Mouse (Mus musculus) forelimb bud, embryonic 11.5 days (tissue): ENCODE data around the gene Tgoln1.

ENCODE experiments used
- DNase-seq: peaks from one replicate; pipeline ENCODE4 v3.0.0-alpha.2; 2012; ENCODE audit warnings: low read depth, low spot score

Gene Tgoln1

GRCm38 (mm10) chr6:72593914-72594313, 22.9 kb downstream of the Tgoln1 start:
- no peak for DNase-seq

GRCm38 (mm10) chr6:72593011-72593803, 23.6 kb downstream of the Tgoln1 start:
- DNase-seq, result no peak

- DNase-seq, result no peak
Observed at GRCm38 (mm10) chr6:72590111-72590510, 26.7 kb downstream of the Tgoln1 start.

GRCm38 (mm10) chr6:72588307-72588706, 28.5 kb downstream of the Tgoln1 start:
- DNase-seq, result no peak

GRCm38 (mm10) chr6:72586701-72587100, 30.1 kb downstream of the Tgoln1 start:
- no peak for DNase-seq

- DNase-seq, result no peak
Observed at GRCm38 (mm10) chr6:72584154-72584553, 32.6 kb downstream of the Tgoln1 start.

GRCm38 (mm10) chr6:72583211-72583839, 33.5 kb downstream of the Tgoln1 start:
- no peak for DNase-seq

- no peak for DNase-seq
Observed at GRCm38 (mm10) chr6:72581625-72582382, 35.0 kb downstream of the Tgoln1 start.

GRCm38 (mm10) chr6:72576041-72576440, 40.8 kb downstream of the Tgoln1 start:
- no peak for DNase-seq

GRCm38 (mm10) chr6:72571826-72572225, 45.0 kb downstream of the Tgoln1 start:
- DNase-seq, result no peak

GRCm38 (mm10) chr6:72570644-72571397, 46.0 kb downstream of the Tgoln1 start:
- no peak for DNase-seq

- DNase-seq, result no peak
Observed at GRCm38 (mm10) chr6:72568736-72569135, 48.1 kb downstream of the Tgoln1 start.

GRCm38 (mm10) chr6:72567508-72567907, 49.3 kb downstream of the Tgoln1 start:
- no peak for DNase-seq

- DNase-seq, result peak; percentile 83
Observed at GRCm38 (mm10) chr6:72566044-72566443, 50.8 kb downstream of the Tgoln1 start.

- no peak for DNase-seq
Observed at GRCm38 (mm10) chr6:72565506-72565905, 51.3 kb downstream of the Tgoln1 start.

- no peak for DNase-seq
Observed at GRCm38 (mm10) chr6:72562894-72563293, 53.9 kb downstream of the Tgoln1 start.

GRCm38 (mm10) chr6:72562486-72562885, 54.3 kb downstream of the Tgoln1 start:
- DNase-seq, result no peak

GRCm38 (mm10) chr6:72560801-72561200, 56.0 kb downstream of the Tgoln1 start:
- DNase-seq, result no peak
